Mouse (Mus musculus) heart, adult 2 months (tissue): ENCODE results near the gene Gm3336.

ENCODE experiments used
- CTCF ChIP-seq: fragments of 200-600 bp; IDR thresholded peaks from 2 replicates; pipeline ENCODE4 v1.8.1; 2022; ENCODE audit warnings: antibody characterized with exemption, mild to moderate bottlenecking, moderate library complexity
- EP300 ChIP-seq: fragments of 200-500 bp; IDR thresholded peaks from 2 replicates; pipeline ENCODE4 v1.6.1; 2011; ENCODE audit warnings: low read depth, low read length, control low read depth; ENCODE audit not compliant: insufficient read depth
- POLR2A ChIP-seq: fragments of 200-500 bp; IDR thresholded peaks from 2 replicates; pipeline ENCODE4 v1.6.1; 2011; ENCODE audit warnings: mild to moderate bottlenecking, low read depth, low read length, control low read depth; ENCODE audit not compliant: insufficient read depth

GRCm38 (mm10) chr8:70719796-70720270 lies 1.5 kb downstream of the Gm3336 start:
- TF ChIP-seq CTCF, result no peak
- TF ChIP-seq POLR2A, result no peak
- no peak for TF ChIP-seq EP300
